Mouse (Mus musculus) stomach, embryonic 15.5 days (tissue): Measurements from ENCODE around the gene Cisd3. TPM values are rescaled to one million over a fixed set of nuclear protein-coding genes. Genes with fewer than 3 reads are reported as not detected.
A peak's percentile ranks its signal among the peaks of the same experiment; 100 is the strongest.
"Not testable (repeated sequence)": the region's sequence is repeated elsewhere in the genome, so short reads cannot be mapped to it uniquely, and the experiment has no call there.

Experiments
- ATAC-seq: fragments of 200-750 bp; cut with Nextera tagmentation; 2 replicates; pipeline ENCODE4 v1.8.0; 2017; ENCODE audit warnings: low read depth, moderate number of reproducible peaks, moderate TSS enrichment; ENCODE audit not compliant: insufficient read depth, low FRiP score
- H3K27ac ChIP-seq: fragments of 300-500 bp; sonication (generic); 2 replicates; pipeline ENCODE4 v1.5.1; 2015; ENCODE audit warnings: mild to moderate bottlenecking, inconsistent platforms
- H3K27me3 ChIP-seq: fragments of 300-500 bp; sonication (generic); replicated peaks from 2 replicates; pipeline ENCODE4 v1.6.1; 2015; ENCODE audit warnings: inconsistent platforms
- H3K36me3 ChIP-seq: fragments of 300-500 bp; sonication (generic); 2 replicates; pipeline ENCODE4 v1.6.1; 2015; ENCODE audit warnings: inconsistent platforms
- H3K4me1 ChIP-seq: fragments of 300-500 bp; sonication (generic); 2 replicates; pipeline ENCODE4 v1.6.1; 2015; ENCODE audit warnings: inconsistent platforms
- H3K4me2 ChIP-seq: fragments of 300-500 bp; sonication (generic); 2 replicates; pipeline ENCODE4 v1.6.1; 2015; ENCODE audit warnings: mild to moderate bottlenecking, inconsistent platforms
- H3K4me3 ChIP-seq: fragments of 300-500 bp; sonication (generic); replicated peaks from 2 replicates; pipeline ENCODE4 v1.5.1; 2015; ENCODE audit warnings: inconsistent platforms
- H3K9ac ChIP-seq: fragments of 300-500 bp; sonication (generic); 2 replicates; pipeline ENCODE4 v1.6.1; 2015; ENCODE audit warnings: inconsistent platforms
- H3K9me3 ChIP-seq: fragments of 300-500 bp; sonication (generic); 2 replicates; pipeline ENCODE4 v1.6.1; 2016; ENCODE audit warnings: inconsistent platforms
- WGBS: fragments of 180-500 bp; shearing (Covaris S2); methylation state at CpG from one replicate; pipeline ENCODE4 v1.1.7; 2015; 5-methylcytosine and 5-hydroxymethylcytosine counted together
- polyA plus RNA-seq: library from polyadenylated mRNA; unstranded; fragments of >200 nt; fragmentation: Nextera tagmentation; extraction: Ambion mirVana; gene quantifications from 2 replicates; pipeline ENCODE4 v1.2.1, GENCODE M21; 2015

Cisd3 gene
- polyA plus RNA-seq, 1 experiment from 2014 or later: 37.2 TPM

DNA sequence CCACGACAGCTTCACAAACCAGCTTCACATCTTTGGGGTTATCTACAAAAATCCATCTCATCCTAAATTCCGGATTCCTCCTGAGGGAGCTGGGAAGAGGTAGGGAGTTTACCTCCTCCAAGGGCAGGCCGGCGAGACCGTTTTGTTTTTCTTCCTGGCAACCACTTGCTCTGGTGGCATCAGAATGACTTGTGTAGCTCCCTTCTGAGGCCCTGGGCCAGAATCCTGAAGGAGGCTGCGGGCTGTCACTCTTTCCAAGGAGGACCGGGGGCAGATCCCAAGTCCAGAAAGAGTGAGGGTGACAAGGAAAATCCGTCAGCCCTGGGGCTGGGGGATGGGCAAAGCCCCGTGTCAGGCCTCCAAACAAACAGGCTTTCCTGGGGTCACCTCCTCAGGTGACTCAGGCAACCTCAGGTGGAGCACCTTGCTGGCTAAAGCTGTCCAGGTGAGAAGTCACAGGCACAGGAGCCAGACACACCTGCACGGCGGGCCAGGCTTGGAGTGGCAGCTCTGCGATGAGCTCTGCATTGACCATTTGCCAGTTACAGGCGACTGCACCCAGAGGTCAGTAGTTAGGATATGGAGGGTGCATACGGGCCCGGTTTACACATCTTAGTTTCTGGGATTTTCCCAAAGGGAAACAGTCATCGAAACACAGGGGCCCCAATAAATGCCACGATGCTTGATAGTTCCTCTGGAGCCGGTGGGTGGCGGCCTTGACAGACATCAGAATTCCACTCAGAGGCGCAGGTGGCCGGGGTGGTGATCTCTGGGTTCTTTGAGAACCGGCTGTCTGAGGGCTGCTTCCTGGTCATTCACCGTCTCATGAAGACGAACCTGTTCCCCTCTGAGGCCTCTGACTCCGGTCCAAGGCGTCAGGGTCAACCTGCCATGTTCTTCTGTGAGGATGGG is 32.0 kb downstream of the Cisd3 start:
- Histone ChIP-seq H3K9ac (no peak overlapping the region), H3K36me3 (peaks cover 49% of the 10 kb centered on the region), H3K4me1 (no peaks in the 10 kb centered on the region), H3K9me3 (no peaks in the 10 kb centered on the region), H3K4me3 (no peak overlapping the region), H3K4me2 (no peak overlapping the region), H3K27ac (no peak overlapping the region), H3K27me3 (no peaks in the 10 kb centered on the region)
- ATAC-seq: no peak
- WGBS: 84% methylated on average over 26 of the region's 26 CpGs

DNA sequence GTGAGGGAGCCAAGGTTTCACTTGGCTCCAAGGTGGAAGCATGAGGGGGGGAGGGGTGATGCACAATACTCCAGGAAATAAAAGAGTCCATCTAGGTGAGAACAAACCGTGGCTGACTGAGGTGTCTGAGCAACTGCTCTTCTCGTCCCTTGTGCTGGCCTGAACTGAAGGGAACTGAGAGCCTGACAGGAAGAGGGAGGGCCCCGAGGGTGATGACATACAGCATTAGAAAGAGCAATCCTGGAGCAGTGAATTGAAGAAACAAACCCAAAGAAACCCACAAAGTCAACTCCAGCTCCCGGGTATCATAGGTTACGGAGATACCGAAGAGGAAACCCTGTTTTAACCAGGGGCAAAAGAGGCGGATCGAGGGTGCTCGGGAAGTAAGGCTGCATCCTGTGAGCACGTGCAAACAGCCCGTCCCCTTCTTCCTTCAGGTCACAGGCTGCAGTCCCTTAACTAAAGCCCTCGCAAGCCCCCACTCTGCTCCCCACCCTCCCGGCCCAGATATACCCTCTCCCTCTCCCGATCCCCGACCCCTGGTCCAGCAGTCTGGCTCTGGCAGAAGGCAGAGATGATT is 32.7 kb downstream of the Cisd3 start:
- no peaks in the 10 kb centered on the region for H3K27me3 ChIP-seq
- no peak for ATAC-seq
- peaks cover 49% of the 10 kb centered on the region for H3K36me3 ChIP-seq
- H3K4me1 ChIP-seq: no peaks in the 10 kb centered on the region
- 72% methylated on average over 15 of the region's 15 CpGs for WGBS
- H3K4me3 ChIP-seq: no peak overlapping the region
- H3K9ac ChIP-seq: no peak overlapping the region
- no peak overlapping the region for H3K4me2 ChIP-seq
- no peak overlapping the region for H3K27ac ChIP-seq
- no peaks in the 10 kb centered on the region for H3K9me3 ChIP-seq

DNA sequence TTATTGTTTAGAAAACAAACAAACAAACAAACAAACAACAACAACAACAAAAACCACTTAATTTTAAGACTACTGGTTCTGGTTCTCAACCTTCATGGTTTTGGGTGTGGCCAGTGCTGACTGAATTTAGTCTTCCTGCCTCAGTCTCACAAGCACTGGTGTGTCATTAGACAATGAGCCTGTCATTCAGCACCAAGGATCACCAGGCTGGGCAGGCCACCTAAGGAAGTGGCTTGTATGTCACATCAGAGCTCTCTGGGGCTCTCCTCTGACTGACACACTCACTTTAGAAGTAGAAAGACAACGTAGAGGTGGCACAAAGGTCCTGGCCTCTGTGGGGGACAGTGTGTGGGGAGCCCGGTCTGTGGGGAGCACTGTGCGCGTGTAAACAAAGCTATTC is 33.4 kb downstream of the Cisd3 start:
- Histone ChIP-seq H3K4me2 (no peak overlapping the region), H3K9me3 (no peaks in the 10 kb centered on the region), H3K4me1 (no peaks in the 10 kb centered on the region), H3K36me3 (peaks cover 48% of the 10 kb centered on the region), H3K27ac (no peak overlapping the region), H3K27me3 (no peaks in the 10 kb centered on the region), H3K4me3 (no peak overlapping the region), H3K9ac (no peak overlapping the region)
- 82% methylated on average over 4 of the region's 4 CpGs for WGBS
- ATAC-seq: no peak

DNA sequence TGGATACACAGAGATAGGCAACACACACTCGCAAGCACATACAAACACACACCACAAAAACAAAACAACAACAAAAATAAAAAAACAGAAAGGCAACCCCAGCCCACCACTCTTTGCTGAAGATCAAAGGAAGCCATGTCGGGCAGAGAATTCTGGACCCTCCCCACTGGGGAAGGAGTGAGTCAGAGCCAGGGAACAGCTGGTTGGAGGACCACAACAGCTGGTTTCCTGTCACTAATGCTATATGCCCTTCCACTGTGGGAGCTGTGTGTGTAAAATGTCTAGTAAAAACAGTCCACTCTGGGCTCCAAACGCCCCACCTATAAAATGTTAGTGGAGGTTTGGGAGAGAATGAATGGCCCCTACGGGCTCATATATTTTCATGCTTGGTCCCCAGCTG is 35.7 kb downstream of the Cisd3 start:
- H3K4me3 ChIP-seq: no peak overlapping the region
- no peaks in the 10 kb centered on the region for H3K9me3 ChIP-seq
- H3K27me3 ChIP-seq: no peaks in the 10 kb centered on the region
- peaks cover 62% of the 10 kb centered on the region for H3K36me3 ChIP-seq
- 92% methylated on average over 4 of the region's 4 CpGs for WGBS
- H3K9ac ChIP-seq: no peak overlapping the region
- no peak for ATAC-seq
- no peaks in the 10 kb centered on the region for H3K4me1 ChIP-seq
- H3K27ac ChIP-seq: no peak overlapping the region
- H3K4me2 ChIP-seq: no peak overlapping the region

GRCm38 (mm10) chr11:97723709-97724108 is 38.1 kb downstream of the Cisd3 start:
- H3K9me3 ChIP-seq: no peaks in the 10 kb centered on the region
- H3K27me3 ChIP-seq: no peaks in the 10 kb centered on the region
- peaks cover 66% of the 10 kb centered on the region for H3K36me3 ChIP-seq
- no peak overlapping the region for H3K4me3 ChIP-seq
- H3K4me1 ChIP-seq: no peaks in the 10 kb centered on the region
- no peak for ATAC-seq
- whole genome bisulfite sequencing: 75% methylated on average over 7 of the region's 7 CpGs
- H3K4me2 ChIP-seq: no peak overlapping the region
- H3K9ac ChIP-seq: no peak overlapping the region
- 0 out of 2 replicates have a peak overlapping the region, but pooled peaks have one; percentile 26 for H3K27ac ChIP-seq

GRCm38 (mm10) chr11:97728311-97728710 is 42.7 kb downstream of the Cisd3 start:
- WGBS: 68% methylated on average over 7 of the region's 7 CpGs
- no peak overlapping the region for H3K9ac ChIP-seq
- H3K36me3 ChIP-seq: peaks cover 41% of the 10 kb centered on the region

DNA sequence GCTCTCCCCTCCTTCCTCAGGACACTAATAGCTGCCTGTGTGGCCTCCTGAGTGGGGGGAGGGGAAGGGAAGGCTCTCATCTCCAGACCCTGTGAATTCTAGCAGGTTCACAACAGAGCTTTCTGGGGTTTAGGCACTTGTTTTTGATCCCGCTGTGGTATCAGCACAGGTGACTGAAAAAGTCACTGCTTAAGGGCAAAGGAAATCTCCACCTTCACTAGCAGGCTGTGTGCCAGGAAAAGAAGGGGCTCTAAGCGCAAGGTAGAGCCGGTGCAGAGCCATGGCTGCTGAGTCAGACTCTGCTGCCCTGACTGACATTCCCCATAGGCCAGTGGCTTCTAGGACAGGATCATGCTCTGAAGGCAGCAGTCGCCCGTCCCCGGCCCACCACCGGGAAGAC is 43.1 kb downstream of the Cisd3 start:
- Histone ChIP-seq H3K27me3 (no peaks in the 10 kb centered on the region), H3K36me3 (peaks cover 40% of the 10 kb centered on the region), H3K9ac (no peak overlapping the region), H3K4me1 (no peaks in the 10 kb centered on the region), H3K9me3 (no peaks in the 10 kb centered on the region), H3K4me3 (no peak overlapping the region), H3K27ac (no peak overlapping the region), H3K4me2 (no peak overlapping the region)
- WGBS: 65% methylated on average over 7 of the region's 7 CpGs
- ATAC-seq: no peak

More at GRCm38 (mm10) chr11:97728311-97728710, 42.7 kb downstream of the Cisd3 start:
- no peaks in the 10 kb centered on the region for H3K9me3 ChIP-seq
- no peaks in the 10 kb centered on the region for H3K27me3 ChIP-seq
- no peak overlapping the region for H3K27ac ChIP-seq
- H3K4me2 ChIP-seq: no peak overlapping the region
- ATAC-seq: no peak
- H3K4me3 ChIP-seq: no peak overlapping the region
- no peaks in the 10 kb centered on the region for H3K4me1 ChIP-seq

DNA sequence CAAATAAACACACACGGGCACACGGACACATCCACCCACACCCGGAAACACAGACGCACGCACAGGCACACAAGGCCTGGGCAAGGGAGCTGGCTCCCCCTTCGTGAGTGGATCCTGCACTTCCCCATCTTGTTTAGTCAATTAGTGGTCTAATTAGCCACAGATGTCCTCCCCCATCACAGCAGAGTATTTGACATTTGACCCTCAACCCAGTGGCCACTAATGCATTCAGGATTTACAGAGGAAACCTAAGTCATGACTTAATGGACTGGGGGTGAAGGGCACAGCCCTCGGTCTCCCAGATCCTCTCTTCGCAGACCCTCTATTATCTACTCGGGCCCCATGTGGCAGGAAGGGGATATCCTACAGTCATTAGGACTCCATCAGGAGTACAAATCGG is 48.1 kb downstream of the Cisd3 start:
- no peaks in the 10 kb centered on the region for H3K9me3 ChIP-seq
- H3K4me3 ChIP-seq: no peak overlapping the region
- no peak overlapping the region for H3K27ac ChIP-seq
- H3K9ac ChIP-seq: no peak overlapping the region
- 36% methylated on average over 10 of the region's 10 CpGs for WGBS
- no peak overlapping the region for H3K4me2 ChIP-seq
- H3K36me3 ChIP-seq: peaks cover 5% of the 10 kb centered on the region
- H3K27me3 ChIP-seq: no peaks in the 10 kb centered on the region
- H3K4me1 ChIP-seq: peaks cover 5% of the 10 kb centered on the region; the same call in 1 of the 2 replicates
- no peak for ATAC-seq

DNA sequence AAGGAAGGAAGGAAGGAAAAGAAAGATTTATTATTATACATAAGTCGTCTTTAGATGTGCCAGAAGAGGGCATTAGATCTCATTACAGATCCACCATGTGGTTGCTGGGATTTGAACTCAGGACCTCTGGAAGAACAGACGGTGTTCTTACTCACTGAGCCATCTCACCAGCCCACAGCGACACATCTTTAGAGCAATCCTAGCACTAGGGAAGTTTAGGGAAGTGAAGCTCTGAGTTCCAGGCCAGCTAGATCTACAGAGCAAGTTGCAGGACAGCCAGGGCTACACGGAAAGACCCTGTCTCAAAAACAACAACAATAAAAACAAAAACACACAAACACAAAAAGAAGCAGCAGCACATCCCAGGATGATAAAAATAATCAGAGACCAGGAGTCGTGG is 49.2 kb downstream of the Cisd3 start:
- 78% methylated on average over 5 of the region's 5 CpGs for WGBS
- H3K4me1 ChIP-seq, H3K4me3 ChIP-seq, H3K36me3 ChIP-seq, H3K27ac ChIP-seq, ATAC-seq, H3K9ac ChIP-seq, H3K9me3 ChIP-seq, H3K4me2 ChIP-seq, H3K27me3 ChIP-seq: not testable (repeated sequence)

DNA sequence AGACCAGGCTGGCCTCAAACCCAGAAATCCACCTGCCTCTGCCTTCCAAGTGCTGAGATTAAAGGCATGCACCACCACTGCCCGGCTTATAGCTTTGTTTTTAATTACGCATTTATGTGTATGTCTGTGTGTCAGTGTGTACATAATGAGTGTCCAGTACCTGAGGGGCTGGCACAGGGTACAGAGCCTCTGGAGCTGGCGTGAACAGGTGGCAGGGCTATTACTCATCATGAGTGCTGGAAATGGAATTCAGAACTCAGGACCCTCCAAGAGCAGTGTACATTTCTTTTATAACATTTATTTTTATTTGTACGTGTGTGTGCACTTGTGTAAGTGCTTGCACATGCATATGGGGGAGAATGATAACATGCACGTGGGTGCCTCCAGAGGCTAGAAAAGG is 51.0 kb downstream of the Cisd3 start:
- Histone ChIP-seq H3K27me3 (no peaks in the 10 kb centered on the region), H3K27ac (no peak overlapping the region), H3K9me3 (no peaks in the 10 kb centered on the region), H3K36me3 (no peaks in the 10 kb centered on the region), H3K4me2 (no peak overlapping the region), H3K4me3 (no peak overlapping the region), H3K4me1 (peaks cover 10% of the 10 kb centered on the region; the same call in 1 of the 2 replicates), H3K9ac (no peak overlapping the region)
- 84% methylated on average over 5 of the region's 5 CpGs for WGBS
- no peak for ATAC-seq

GRCm38 (mm10) chr11:97737600-97737999 is 52.0 kb downstream of the Cisd3 start:
- no peak for ATAC-seq
- 65% methylated on average over 4 of the region's 4 CpGs for WGBS
- Histone ChIP-seq H3K27me3 (no peaks in the 10 kb centered on the region), H3K27ac (no peak overlapping the region), H3K9me3 (no peaks in the 10 kb centered on the region), H3K9ac (no peak overlapping the region), H3K36me3 (no peaks in the 10 kb centered on the region), H3K4me1 (peaks cover 10% of the 10 kb centered on the region), H3K4me3 (no peak overlapping the region), H3K4me2 (no peak overlapping the region)
